16 mouse cellular contexts compared by ENCODE assay signal in genomic region chr8:104041522-104041921, GRCm38 (mm10). TPM values are rescaled to one million over a fixed set of nuclear protein-coding genes. Genes with fewer than 3 reads are reported as not detected.
DNase-seq lines count a peak whose midpoint lies in the region; ATAC-seq and TF ChIP-seq lines count a peak whose summit lies in the region.
"Had no signal": no experiment of that assay in that cellular context is flagged by ENCODE, and none has a peak within 500 bp of the region (broad histone marks: within the 10 kb centered on the region; RNA-seq: fewer than 3 reads in every experiment).

No protein-coding gene starts in this region.

- H3K27ac ChIP-seq in embryonic facial prominence, embryonic 13.5 days = 0 out of 2 replicates have a peak overlapping the region, but pooled peaks have one; percentile 30
- no peak overlapping the region for H3K27ac ChIP-seq in embryonic facial prominence, embryonic 10.5 days (replicated peaks)
- H3K27ac ChIP-seq in hindbrain, postnatal 0 days = no peak overlapping the region
- H3K27ac ChIP-seq: hindbrain, embryonic 10.5 days; hindbrain, embryonic 14.5 days had no signal

- no peak for ATAC-seq in embryonic facial prominence, embryonic 13.5 days (ENCODE audit: insufficient number of reproducible peaks, insufficient read depth, low FRiP score, low TSS enrichment, low read depth)
- peak; percentile 47 for ATAC-seq in activated CD4-positive, CD25-positive, alpha-beta regulatory T cell, adult 4 months
- ATAC-seq in hindbrain, postnatal 0 days = no peak
- ATAC-seq: forebrain, embryonic 16.5 days had no signal

- TF ChIP-seq CTCF in hindbrain, postnatal 0 days (IDR thresholded peaks at IDR 0.05; ENCODE audit: low read depth) = no peak

- no peaks in the 10 kb centered on the region for H3K9me3 ChIP-seq in embryonic facial prominence, embryonic 13.5 days
- no peaks in the 10 kb centered on the region for H3K9me3 ChIP-seq in embryonic facial prominence, embryonic 10.5 days
- no peaks in the 10 kb centered on the region for H3K9me3 ChIP-seq in hindbrain, postnatal 0 days (ENCODE audit: low read length)
- H3K9me3 ChIP-seq: heart, embryonic 12.5 days; hindbrain, embryonic 10.5 days had no signal

- no peak overlapping the region for H3K9ac ChIP-seq in embryonic facial prominence, embryonic 13.5 days
- H3K9ac ChIP-seq in hindbrain, postnatal 0 days (replicated peaks; ENCODE audit: low read length) = no peak overlapping the region
- H3K9ac ChIP-seq: heart, embryonic 12.5 days; hindbrain, embryonic 14.5 days had no signal

- no peak overlapping the region for H3K4me3 ChIP-seq in embryonic facial prominence, embryonic 13.5 days
- no peak overlapping the region for H3K4me3 ChIP-seq in embryonic facial prominence, embryonic 10.5 days
- no peak overlapping the region for H3K4me3 ChIP-seq in hindbrain, postnatal 0 days (ENCODE audit: low read length)
- H3K4me3 ChIP-seq: heart, embryonic 12.5 days; hindbrain, embryonic 10.5 days had no signal

- H3K27me3 ChIP-seq in embryonic facial prominence, embryonic 13.5 days = no peaks in the 10 kb centered on the region
- no peaks in the 10 kb centered on the region for H3K27me3 ChIP-seq in embryonic facial prominence, embryonic 10.5 days (replicated peaks; ENCODE audit: low read depth, poor library complexity, severe bottlenecking)
- H3K27me3 ChIP-seq in hindbrain, postnatal 0 days (ENCODE audit: insufficient read depth, low read length) = no peaks in the 10 kb centered on the region
- H3K27me3 ChIP-seq: heart, embryonic 12.5 days had no signal

- H3K4me2 ChIP-seq in embryonic facial prominence, embryonic 13.5 days = no peak overlapping the region; the same call in 1 of the 2 replicates
- H3K4me2 ChIP-seq in hindbrain, postnatal 0 days (ENCODE audit: low read depth, low read length) = no peak overlapping the region
- H3K4me2 ChIP-seq: hindbrain, embryonic 14.5 days had no signal

- 48% methylated on average over 5 of the region's 5 CpGs for WGBS in embryonic facial prominence, embryonic 13.5 days
- 62% methylated on average over 5 of the region's 5 CpGs for WGBS in embryonic facial prominence, embryonic 10.5 days
- 83% methylated on average over 5 of the region's 5 CpGs for WGBS in hindbrain, postnatal 0 days

- peaks cover 38% of the 10 kb centered on the region for H3K4me1 ChIP-seq in embryonic facial prominence, embryonic 13.5 days
- peaks cover 28% of the 10 kb centered on the region for H3K4me1 ChIP-seq in embryonic facial prominence, embryonic 10.5 days
- H3K4me1 ChIP-seq in hindbrain, postnatal 0 days (ENCODE audit: insufficient read depth, low read length) = no peaks in the 10 kb centered on the region

- no peaks in the 10 kb centered on the region for H3K36me3 ChIP-seq in embryonic facial prominence, embryonic 13.5 days
- H3K36me3 ChIP-seq in embryonic facial prominence, embryonic 10.5 days (replicated peaks) = no peaks in the 10 kb centered on the region
- H3K36me3 ChIP-seq in hindbrain, postnatal 0 days (ENCODE audit: insufficient read depth, low read length) = no peaks in the 10 kb centered on the region
- H3K36me3 ChIP-seq: heart, embryonic 12.5 days; hindbrain, embryonic 10.5 days had no signal

- no peak for DNase-seq in embryonic facial prominence, embryonic 10.5 days (ENCODE audit: low spot score)
- DNase-seq in CD4-positive helper T cell, adult 2 months (ENCODE audit: low read depth, low spot score) = peak; percentile 35
- peak; percentile 24 for DNase-seq in thymus, postnatal 25 days
- no peak for DNase-seq in kidney, postnatal 4 days
- DNase-seq in hindbrain, postnatal 0 days (ENCODE audit: low spot score) = no peak
- DNase-seq: adrenal gland, postnatal 10 days; B cell, adult 2 months; cerebellum, adult 18-20 months; cerebellum, adult 9-11 months; gastrocnemius, postnatal 14 days had no signal

RNA-seq across cellular contexts. Expression of gene Cdh5, which starts 59.9 kb away (rescaled TPM):
- polyA plus RNA-seq in embryonic facial prominence, embryonic 13.5 days (2015; fragmentation: Nextera tagmentation; extraction: Ambion mirVana) = 25.1 and 28.3 TPM in 2 replicates
- polyA plus RNA-seq in embryonic facial prominence, embryonic 10.5 days (2016; fragmentation: Nextera tagmentation; extraction: Ambion mirVana) = 15.4 and 15.6 TPM in 2 replicates
- polyA plus RNA-seq in activated CD4-positive, CD25-positive, alpha-beta regulatory T cell, adult 4 months (2017; shearing (Covaris generic)) = under 1 TPM in 1 of 2 experiments, not detected in 1; 0.11 TPM
- 18.3 and 19.7 TPM in 2 replicates for total RNA-seq in hindbrain, postnatal 0 days (2014; rRNA removed)
- polyA plus RNA-seq in hindbrain, postnatal 0 days (2015; fragmentation: Nextera tagmentation; extraction: Ambion mirVana) = 8.4 and 8.9 TPM in 2 replicates

Comparison
In these comparisons a context has a peak if more than half of its experiments do, and no peak if none do; other contexts are left out.
1. DNase-seq: peak in CD4-positive helper T cell, adult 2 months (single experiment) and thymus, postnatal 25 days (single experiment); none in embryonic facial prominence, embryonic 10.5 days (single experiment), kidney, postnatal 4 days (0 of 2) and hindbrain, postnatal 0 days (single experiment).